Mouse (Mus musculus): ENCODE results near the gene Cyp4f13. TPM values are rescaled to one million over a fixed set of nuclear protein-coding genes. Genes with fewer than 3 reads are reported as not detected.

Gene Cyp4f13
- polyA plus RNA-seq, 1 experiment from 2014 or later: 3.3 TPM

GRCm38 (mm10) chr17:32944402-32945035, 2.7 kb downstream of the Cyp4f13 start:
- Histone ChIP-seq H3K27ac (replicated peaks) (no peak overlapping the region), H3K36me3 (replicated peaks) (no peaks in the 10 kb centered on the region), H3K9me3 (no peaks in the 10 kb centered on the region), H3K27me3 (replicated peaks; ENCODE audit: low read depth, poor library complexity, severe bottlenecking) (no peaks in the 10 kb centered on the region), H3K4me1 (peaks cover 11% of the 10 kb centered on the region), H3K4me3 (no peak overlapping the region)
- DNase-seq (ENCODE audit: low spot score): no peak
- WGBS: 62% methylated on average over 3 of the region's 3 CpGs

DNA sequence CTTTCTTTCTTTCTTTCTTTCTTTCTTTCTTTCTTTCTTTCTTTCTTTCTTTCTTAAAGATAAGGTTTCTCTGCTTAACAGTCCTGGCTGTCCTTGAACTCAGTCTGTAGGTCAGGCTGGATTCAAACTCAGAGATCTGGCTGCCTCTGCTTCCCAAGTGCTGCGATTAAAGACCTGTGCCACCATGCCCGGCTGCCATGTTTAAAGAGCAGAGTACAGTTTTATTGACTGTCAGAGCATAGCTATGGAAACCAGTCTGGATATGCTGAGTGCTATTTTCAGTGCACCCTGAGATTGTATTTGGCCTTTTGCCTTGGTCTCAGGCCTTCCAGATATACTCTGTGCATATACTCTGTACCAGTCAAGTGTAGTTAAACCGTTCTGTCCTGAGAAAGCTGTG, 3.5 kb downstream of the Cyp4f13 start:
- no peaks in the 10 kb centered on the region for H3K9me3 ChIP-seq
- 94% methylated on average over 3 of the region's 3 CpGs for WGBS
- DNase-seq (ENCODE audit: low spot score): no peak
- no peaks in the 10 kb centered on the region for H3K27me3 ChIP-seq (replicated peaks; ENCODE audit: low read depth, poor library complexity, severe bottlenecking)
- H3K36me3 ChIP-seq (replicated peaks): no peaks in the 10 kb centered on the region
- H3K4me3 ChIP-seq: no peak overlapping the region
- no peak overlapping the region for H3K27ac ChIP-seq (replicated peaks)
- H3K4me1 ChIP-seq: peaks cover 11% of the 10 kb centered on the region

GRCm38 (mm10) chr17:32939831-32940230, 7.4 kb downstream of the Cyp4f13 start:
- Histone ChIP-seq H3K27me3 (replicated peaks; ENCODE audit: low read depth, poor library complexity, severe bottlenecking) (no peaks in the 10 kb centered on the region), H3K4me1 (no peaks in the 10 kb centered on the region), H3K9me3 (no peaks in the 10 kb centered on the region), H3K4me3 (no peak overlapping the region), H3K36me3 (replicated peaks) (no peaks in the 10 kb centered on the region), H3K27ac (replicated peaks) (no peak overlapping the region)
- 80% methylated on average over 4 of the region's 4 CpGs for WGBS
- DNase-seq (ENCODE audit: low spot score): no peak

GRCm38 (mm10) chr17:32927803-32928202, 19.4 kb downstream of the Cyp4f13 start:
- H3K27me3 ChIP-seq (replicated peaks; ENCODE audit: low read depth, poor library complexity, severe bottlenecking): peaks cover 7% of the 10 kb centered on the region
- DNase-seq (ENCODE audit: low spot score): no peak
- H3K36me3 ChIP-seq (replicated peaks): no peaks in the 10 kb centered on the region
- H3K9me3 ChIP-seq: no peaks in the 10 kb centered on the region
- no peak overlapping the region for H3K4me3 ChIP-seq
- peaks cover 10% of the 10 kb centered on the region for H3K4me1 ChIP-seq
- 82% methylated on average over 5 of the region's 5 CpGs for WGBS
- H3K27ac ChIP-seq (replicated peaks): no peak overlapping the region

GRCm38 (mm10) chr17:32924658-32925312, 22.4 kb downstream of the Cyp4f13 start:
- 15% methylated on average over 32 of the region's 32 CpGs for WGBS
- H3K27me3 ChIP-seq (replicated peaks; ENCODE audit: low read depth, poor library complexity, severe bottlenecking): peaks cover 7% of the 10 kb centered on the region
- peaks cover 16% of the 10 kb centered on the region for H3K9me3 ChIP-seq
- no peaks in the 10 kb centered on the region for H3K36me3 ChIP-seq (replicated peaks)
- peak overlapping the region; percentile 65 for H3K4me3 ChIP-seq
- peaks cover 10% of the 10 kb centered on the region for H3K4me1 ChIP-seq
- H3K27ac ChIP-seq (replicated peaks): peak overlapping the region; percentile 90
- DNase-seq (ENCODE audit: low spot score): peak; percentile 85

DNA sequence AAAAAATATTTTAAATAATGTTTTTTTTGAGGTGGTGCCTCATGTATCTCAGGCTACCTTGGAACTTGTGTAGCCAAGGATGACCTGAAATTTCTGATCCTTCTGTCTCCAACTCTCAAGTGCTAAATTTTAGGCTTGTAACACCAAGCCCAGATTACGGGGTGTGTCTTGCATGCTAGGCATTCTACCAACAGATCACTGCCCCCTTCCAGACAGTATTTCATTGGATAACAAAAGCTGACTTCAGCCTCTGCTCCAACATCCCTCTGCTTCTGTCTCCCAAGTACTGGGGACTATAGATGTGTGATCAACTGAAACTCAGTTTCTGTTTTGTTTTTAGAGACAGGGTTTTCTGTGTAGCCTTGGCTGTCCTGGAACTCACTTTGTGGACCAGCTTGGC, 23.5 kb downstream of the Cyp4f13 start:
- H3K4me3 ChIP-seq: no peak overlapping the region
- H3K27me3 ChIP-seq (replicated peaks; ENCODE audit: low read depth, poor library complexity, severe bottlenecking): peaks cover 4% of the 10 kb centered on the region
- DNase-seq (ENCODE audit: low spot score): no peak
- 95% methylated on average over 1 of the region's 1 CpGs for WGBS
- peaks cover 10% of the 10 kb centered on the region for H3K4me1 ChIP-seq
- H3K27ac ChIP-seq (replicated peaks): no peak overlapping the region
- H3K36me3 ChIP-seq (replicated peaks): no peaks in the 10 kb centered on the region
- H3K9me3 ChIP-seq: peaks cover 16% of the 10 kb centered on the region

GRCm38 (mm10) chr17:32919123-32919522, 28.1 kb downstream of the Cyp4f13 start:
- H3K27ac ChIP-seq (replicated peaks): no peak overlapping the region
- no peak overlapping the region for H3K4me3 ChIP-seq
- H3K27me3 ChIP-seq (replicated peaks; ENCODE audit: low read depth, poor library complexity, severe bottlenecking): no peaks in the 10 kb centered on the region
- peaks cover 16% of the 10 kb centered on the region for H3K9me3 ChIP-seq
- WGBS: 77% methylated on average over 2 of the region's 2 CpGs
- H3K4me1 ChIP-seq: no peaks in the 10 kb centered on the region
- no peak for DNase-seq (ENCODE audit: low spot score)
- H3K36me3 ChIP-seq (replicated peaks): no peaks in the 10 kb centered on the region

DNA sequence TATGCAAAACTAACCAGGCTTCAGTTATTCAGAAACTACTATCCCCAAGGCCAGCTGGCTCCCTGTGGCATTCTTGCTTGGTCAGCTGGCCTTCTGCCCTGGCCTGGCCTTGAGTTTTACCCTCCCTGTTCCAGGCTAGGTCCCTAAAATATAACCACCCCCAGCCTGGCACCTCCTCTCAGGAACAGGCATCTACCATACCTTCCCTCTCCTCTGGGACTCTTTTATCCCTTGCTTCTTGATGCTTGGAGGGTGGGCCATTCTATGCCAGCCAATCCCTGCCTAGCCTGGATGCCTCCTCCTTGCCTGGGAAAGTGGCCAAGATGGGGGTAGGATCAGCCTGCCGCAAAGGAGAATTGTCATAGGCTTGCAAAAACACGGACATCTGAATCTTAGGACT, 30.1 kb downstream of the Cyp4f13 start, which contains the start of gene Cyp4f14:
TSS of gene Cyp4f14 (minus strand) at position 212 of the 400 bp plus-strand sequence.
- Histone ChIP-seq H3K36me3 (replicated peaks) (no peaks in the 10 kb centered on the region), H3K9me3 (peaks cover 16% of the 10 kb centered on the region)
- WGBS: 71% methylated on average over 2 of the region's 2 CpGs

GRCm38 (mm10) chr17:32916075-32916474, 31.1 kb downstream of the Cyp4f13 start:
- 84% methylated on average over 1 of the region's 1 CpGs for WGBS
- no peak for DNase-seq (ENCODE audit: low spot score)
- no peaks in the 10 kb centered on the region for H3K36me3 ChIP-seq (replicated peaks)
- peaks cover 8% of the 10 kb centered on the region; the same call in 1 of the 2 replicates for H3K9me3 ChIP-seq
- no peak overlapping the region for H3K4me3 ChIP-seq
- H3K27me3 ChIP-seq (replicated peaks; ENCODE audit: low read depth, poor library complexity, severe bottlenecking): no peaks in the 10 kb centered on the region
- H3K27ac ChIP-seq (replicated peaks): no peak overlapping the region
- no peaks in the 10 kb centered on the region for H3K4me1 ChIP-seq

More for the DNA sequence above, 30.1 kb downstream of the Cyp4f13 start, which contains the start of gene Cyp4f14:
- H3K27me3 ChIP-seq (replicated peaks; ENCODE audit: low read depth, poor library complexity, severe bottlenecking): no peaks in the 10 kb centered on the region
- no peak within 1 kb of the TSS for H3K4me3 ChIP-seq
- H3K27ac ChIP-seq (replicated peaks): no peak within 1 kb of the TSS
- H3K4me1 ChIP-seq: no peaks in the 10 kb centered on the region
- DNase-seq (ENCODE audit: low spot score): no peak

DNA sequence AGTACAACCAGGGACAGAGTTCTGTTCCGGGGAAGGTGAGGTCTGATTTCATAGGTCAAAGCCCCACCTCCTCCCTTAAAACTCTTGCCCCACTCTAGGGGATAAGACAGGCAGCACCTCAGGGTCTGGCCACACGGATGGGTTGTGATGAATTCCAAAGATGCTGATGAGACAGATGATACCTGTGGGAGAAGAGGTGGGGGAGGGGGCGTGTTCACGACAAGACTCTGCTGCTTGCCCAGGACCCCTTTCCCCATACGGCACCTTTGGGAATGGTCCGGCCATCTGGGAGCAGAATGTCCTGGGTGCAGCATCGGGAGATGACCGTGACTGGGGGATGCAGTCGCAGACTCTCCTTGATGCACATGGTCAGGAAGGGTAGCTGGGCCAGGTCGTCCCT, 41.0 kb downstream of the Cyp4f13 start:
- H3K4me3 ChIP-seq: no peak overlapping the region
- H3K9me3 ChIP-seq: no peaks in the 10 kb centered on the region
- no peak for DNase-seq (ENCODE audit: low spot score)
- H3K36me3 ChIP-seq (replicated peaks): no peaks in the 10 kb centered on the region
- H3K4me1 ChIP-seq: no peaks in the 10 kb centered on the region
- no peak overlapping the region for H3K27ac ChIP-seq (replicated peaks)
- H3K27me3 ChIP-seq (replicated peaks; ENCODE audit: low read depth, poor library complexity, severe bottlenecking): peaks cover 6% of the 10 kb centered on the region; the same call in 1 of the 2 replicates
- 80% methylated on average over 10 of the region's 10 CpGs for WGBS

- no peaks in the 10 kb centered on the region for H3K36me3 ChIP-seq (replicated peaks)
- H3K27me3 ChIP-seq (replicated peaks; ENCODE audit: low read depth, poor library complexity, severe bottlenecking): peaks cover 6% of the 10 kb centered on the region; the same call in 1 of the 2 replicates
- no peaks in the 10 kb centered on the region for H3K9me3 ChIP-seq
- peak overlapping the region; percentile 38 for H3K4me3 ChIP-seq
- DNase-seq (ENCODE audit: low spot score): peak; percentile 65
- H3K4me1 ChIP-seq: no peaks in the 10 kb centered on the region
- no peak overlapping the region for H3K27ac ChIP-seq (replicated peaks)
- WGBS: 13% methylated on average over 19 of the region's 19 CpGs
These were observed 42.0 kb downstream of the Cyp4f13 start for GRCm38 (mm10) chr17:32905239-32905638.

DNA sequence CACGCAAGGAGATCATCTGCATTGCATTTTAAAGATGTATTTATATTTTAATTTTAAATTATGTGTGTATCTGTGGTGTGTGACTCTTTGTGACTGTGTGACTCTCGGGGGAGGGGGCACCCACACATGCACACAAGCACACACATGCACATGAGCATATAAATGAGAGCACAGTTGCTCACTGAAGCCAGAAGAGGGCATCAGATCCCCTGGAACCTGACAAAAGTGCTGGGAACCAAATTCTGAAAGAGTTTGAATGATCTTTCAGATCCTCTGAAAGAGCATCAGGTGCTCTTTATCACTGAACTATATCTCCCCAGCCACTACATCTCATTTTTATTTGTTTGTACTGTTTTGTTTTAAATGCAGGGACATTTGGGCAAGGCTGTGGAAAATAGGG, 42.8 kb downstream of the Cyp4f13 start:
- Histone ChIP-seq H3K4me1 (no peaks in the 10 kb centered on the region), H3K4me3 (no peak overlapping the region), H3K27ac (replicated peaks) (no peak overlapping the region), H3K27me3 (replicated peaks; ENCODE audit: low read depth, poor library complexity, severe bottlenecking) (peaks cover 6% of the 10 kb centered on the region; the same call in 1 of the 2 replicates), H3K36me3 (replicated peaks) (no peaks in the 10 kb centered on the region), H3K9me3 (no peaks in the 10 kb centered on the region)
- 67% methylated on average over 2 of the region's 2 CpGs for WGBS
- no peak for DNase-seq (ENCODE audit: low spot score)

Data from embryonic facial prominence, embryonic 10.5 days (tissue).